Mouse (Mus musculus): ENCODE measurements around the gene Fance.

Gene Fance

DNA sequence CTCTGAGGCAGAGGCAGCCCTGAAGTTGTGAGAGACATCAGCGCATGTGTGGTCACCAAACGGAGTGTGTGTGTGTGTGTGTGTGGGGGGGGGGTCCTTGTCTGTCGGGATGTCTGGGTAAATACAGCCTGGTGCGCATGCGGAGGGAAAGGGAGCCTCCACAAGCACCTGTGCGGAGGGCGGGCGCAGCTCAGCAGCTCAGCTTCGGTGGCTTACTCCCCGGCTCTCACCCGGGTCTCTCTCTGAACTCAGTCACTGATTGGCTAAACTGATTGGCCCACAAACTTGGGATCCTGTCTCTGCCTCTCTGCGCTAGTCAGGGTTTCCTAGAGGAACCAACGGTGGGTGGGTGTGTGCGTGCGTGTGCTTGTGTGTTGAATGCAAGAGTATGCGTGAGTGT is 61.2 kb downstream of the Fance start:
- DNase-seq (ENCODE audit: low read depth in 2 of 2, low spot score in 2 of 2), result no peak

DNA sequence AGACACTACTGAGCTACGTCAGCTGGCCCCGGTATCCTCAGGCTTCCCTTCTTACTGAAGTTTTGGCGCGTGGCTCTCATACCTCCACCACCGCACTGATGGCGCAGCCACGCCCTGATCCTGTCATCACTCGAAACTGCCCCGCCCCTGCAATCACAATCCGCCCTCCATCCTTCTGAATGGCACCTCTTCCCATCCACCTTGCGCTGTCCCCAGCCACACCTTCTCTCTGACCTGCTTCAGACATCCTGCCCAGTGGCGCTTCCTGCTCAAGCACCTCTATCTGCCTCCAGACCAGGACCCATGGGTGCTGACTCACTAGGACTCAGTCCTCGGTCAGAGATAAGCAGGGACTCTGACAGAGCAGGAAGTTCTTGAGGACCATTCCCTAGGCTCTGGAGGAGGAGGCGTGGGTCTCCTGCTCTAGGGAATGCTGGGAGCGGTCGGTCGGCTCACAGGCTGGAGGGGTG is 62.3 kb downstream of the Fance start:
- no peak for DNase-seq (ENCODE audit: low read depth in 2 of 2, low spot score in 2 of 2)

All from CD8-positive naive resting alpha-beta T cell, adult 2 months (primary cell).